Mouse (Mus musculus) gastrocnemius, adult 18-20 months (tissue): ENCODE data around the gene Sfswap. TPM values are rescaled to one million over a fixed set of nuclear protein-coding genes. Genes with fewer than 3 reads are reported as not detected.

Experiments used
- DNase-seq: peaks from one replicate; pipeline ENCODE4 v3.0.0; 2021; ENCODE audit warnings: low spot score
- total RNA-seq, 2 experiments: library from RNA; stranded (reverse); gene quantifications; 2 replicates each; pipeline ENCODE4 v1.2.3; 2021

The Sfswap gene
- total RNA-seq, 2 experiments from 2014 or later: 22.2 to 22.4 TPM

DNA sequence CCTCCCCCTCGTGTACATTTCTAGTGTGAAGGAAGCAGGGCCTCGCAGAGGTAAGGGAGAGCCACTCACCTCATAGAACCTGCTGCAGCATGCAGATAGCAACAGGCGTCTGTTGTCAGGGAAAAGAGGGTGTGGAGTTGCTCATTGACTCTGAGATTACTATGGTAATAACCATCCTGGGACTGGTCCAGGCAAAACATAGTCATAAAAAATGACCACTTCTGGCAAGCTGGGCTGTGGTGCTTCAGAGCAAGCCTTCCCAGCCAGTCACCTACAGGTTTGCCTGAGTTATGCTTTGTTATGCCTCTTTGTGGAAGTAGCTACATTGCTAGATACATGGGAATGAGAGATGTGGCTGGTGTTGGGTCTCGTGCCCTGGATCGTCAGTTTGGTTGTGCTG lies 26.1 kb downstream of the Sfswap start:
- DNase-seq: no peak

- no peak for DNase-seq
These were observed 28.6 kb downstream of the Sfswap start for GRCm38 (mm10) chr5:129529571-129529970.

- DNase-seq: no peak
These were observed 32.7 kb downstream of the Sfswap start for GRCm38 (mm10) chr5:129533731-129534130.

- DNase-seq: peak; percentile 64
These were observed 33.5 kb downstream of the Sfswap start for GRCm38 (mm10) chr5:129534500-129534899.

DNA sequence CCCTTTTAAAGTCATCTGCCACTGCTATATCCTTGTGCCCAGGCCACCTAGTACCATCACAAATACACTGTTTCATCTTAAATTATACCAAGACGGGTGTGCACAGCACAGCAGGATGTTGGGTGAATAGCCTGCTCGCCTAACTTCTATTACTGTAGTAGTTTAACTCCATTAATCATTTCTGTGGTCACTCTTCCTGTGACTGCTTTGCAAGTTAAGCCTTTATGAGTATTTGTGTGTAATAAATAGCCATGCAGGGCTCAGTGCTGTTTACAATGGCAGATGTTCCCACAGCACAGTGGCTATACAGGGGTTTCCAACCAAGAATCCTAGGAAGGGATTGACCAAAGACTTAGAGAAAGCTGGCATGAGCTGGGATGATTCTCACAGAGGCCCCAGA lies 34.0 kb downstream of the Sfswap start:
- no peak for DNase-seq

DNA sequence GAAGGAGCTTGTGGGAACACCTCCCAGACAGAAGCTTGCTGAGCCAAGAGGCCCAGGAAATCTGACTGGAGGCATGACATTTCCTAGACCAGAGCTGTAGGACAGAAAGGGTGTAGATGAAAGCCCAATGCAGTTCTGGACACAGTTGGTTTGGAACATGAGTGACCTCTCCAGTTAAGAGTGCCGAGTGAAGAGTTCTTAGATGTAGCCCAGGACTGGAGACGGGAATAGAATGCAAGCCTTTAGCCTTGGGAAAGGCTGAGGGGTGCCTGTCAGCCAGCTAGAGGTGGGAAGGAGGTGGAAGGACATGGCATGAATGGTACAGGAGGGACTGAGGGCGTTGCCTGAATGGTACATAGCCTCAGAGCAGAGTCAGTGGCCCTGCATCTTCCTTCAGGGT lies 34.4 kb downstream of the Sfswap start:
- no peak for DNase-seq

- DNase-seq: no peak
These were observed 37.8 kb downstream of the Sfswap start for GRCm38 (mm10) chr5:129538826-129539225.

- no peak for DNase-seq
These were observed 41.2 kb downstream of the Sfswap start for GRCm38 (mm10) chr5:129542236-129542635.

- DNase-seq: no peak
These were observed 44.8 kb downstream of the Sfswap start for GRCm38 (mm10) chr5:129545787-129546186.

DNA sequence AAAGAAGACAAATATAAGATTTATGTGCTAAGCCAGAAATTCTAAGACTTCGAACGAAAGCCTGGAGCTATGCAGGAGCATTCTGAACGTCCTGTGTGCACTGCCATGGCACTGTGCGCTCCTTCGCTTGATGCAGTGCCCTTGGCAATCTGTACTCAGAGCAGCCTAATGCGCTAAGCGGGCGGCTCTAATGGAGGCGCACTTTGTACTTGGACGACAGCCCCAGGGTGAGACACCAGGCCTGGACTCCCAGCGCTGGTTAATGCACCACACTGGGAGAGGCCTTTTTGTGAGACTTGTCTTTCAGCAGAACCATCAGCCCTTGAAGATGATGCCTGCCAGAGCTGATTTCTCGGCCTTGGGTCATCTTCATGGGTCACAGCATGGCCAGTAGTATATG lies 48.7 kb downstream of the Sfswap start:
- no peak for DNase-seq

DNA sequence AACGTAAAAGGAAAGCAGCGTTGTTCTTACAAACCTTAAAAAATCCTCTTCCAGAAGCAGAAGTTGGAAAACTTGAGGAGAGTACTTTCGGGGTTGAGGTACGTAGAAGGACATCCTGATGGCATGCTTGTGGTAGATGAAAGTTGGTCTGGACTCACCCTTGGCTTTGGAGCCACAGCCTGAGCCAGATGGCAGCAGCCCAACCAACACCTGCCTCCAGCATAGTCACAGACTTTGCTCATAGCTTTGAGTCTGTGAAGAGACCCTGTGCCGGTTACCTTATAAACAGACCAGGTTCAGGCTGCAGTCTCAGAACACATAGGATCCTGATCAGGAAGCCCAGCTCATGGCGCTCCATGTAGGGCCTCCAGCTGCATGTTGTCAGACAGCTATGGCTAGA lies 49.8 kb downstream of the Sfswap start:
- DNase-seq: no peak

- DNase-seq: no peak
These were observed 51.0 kb downstream of the Sfswap start for GRCm38 (mm10) chr5:129551991-129552390.

- DNase-seq: no peak
These were observed 52.6 kb downstream of the Sfswap start for GRCm38 (mm10) chr5:129553642-129554041.

- DNase-seq: no peak
These were observed 57.6 kb downstream of the Sfswap start for GRCm38 (mm10) chr5:129558591-129558990.

DNA sequence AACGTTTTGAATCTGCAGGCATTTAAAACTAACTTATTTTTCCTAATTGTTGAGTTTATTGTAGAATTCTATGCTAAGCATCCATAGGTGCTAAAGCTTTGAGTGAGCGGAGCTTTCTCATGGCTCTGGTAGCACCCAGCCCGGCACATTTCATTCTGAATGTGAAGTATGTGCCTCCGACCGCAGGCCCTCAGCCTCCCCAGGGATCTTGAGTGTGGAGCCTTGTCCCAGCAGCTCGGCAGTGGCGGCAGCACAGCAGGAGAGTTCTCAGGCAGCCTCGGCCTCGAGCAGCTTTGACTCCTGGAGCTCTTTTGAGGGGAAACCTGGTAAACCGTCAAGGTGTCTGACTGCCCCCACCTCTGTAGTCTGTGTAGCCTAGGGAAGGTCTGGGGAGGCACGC lies 58.3 kb downstream of the Sfswap start:
- no peak for DNase-seq

DNA sequence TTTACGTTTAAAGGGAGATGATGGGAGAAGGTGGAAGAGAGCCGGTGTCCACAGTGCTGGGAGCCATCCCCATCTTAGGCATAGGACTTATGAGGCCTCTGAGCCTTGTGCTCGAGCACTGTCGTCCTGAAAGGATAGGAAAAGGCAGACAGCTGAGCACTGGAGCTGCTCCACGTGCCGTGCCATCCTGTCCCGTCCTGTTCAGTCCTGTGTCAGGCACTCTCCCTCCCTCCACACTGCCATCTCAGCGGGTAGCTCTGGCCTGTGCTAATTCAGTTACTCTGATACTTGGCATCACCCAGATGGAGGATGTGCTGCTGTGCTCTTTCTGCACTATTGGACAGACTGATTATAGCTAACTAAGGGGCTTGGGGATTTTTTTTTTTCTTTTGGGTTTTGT lies 61.3 kb downstream of the Sfswap start:
- no peak for DNase-seq

- no peak for DNase-seq
These were observed 67.6 kb downstream of the Sfswap start for GRCm38 (mm10) chr5:129568596-129568995.

- no peak for DNase-seq
These were observed 77.2 kb downstream of the Sfswap start for GRCm38 (mm10) chr5:129578201-129578600.

GRCm38 (mm10) chr5:129580046-129580445 lies 79.0 kb downstream of the Sfswap start:
- no peak for DNase-seq

DNA sequence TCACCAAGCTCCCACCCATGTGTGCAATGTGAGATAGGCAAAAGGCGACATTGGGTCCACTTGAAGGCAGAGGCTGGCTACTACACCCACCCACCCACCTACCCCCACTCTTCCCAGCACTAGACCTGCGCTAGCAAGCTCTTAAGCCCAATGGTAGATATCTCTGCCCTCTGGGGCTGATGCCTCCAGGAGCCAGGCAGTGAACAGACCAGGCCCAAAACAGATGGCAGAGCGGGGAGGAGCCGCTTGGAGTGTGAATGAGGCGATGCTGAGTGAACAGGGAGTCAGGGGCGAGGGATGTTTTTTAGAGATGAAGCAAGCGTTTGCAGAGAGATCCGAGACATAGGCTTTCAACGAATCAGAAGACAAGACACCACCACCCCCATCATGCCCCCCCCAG lies 79.6 kb downstream of the Sfswap start:
- DNase-seq: no peak

GRCm38 (mm10) chr5:129581015-129581414 lies 80.0 kb downstream of the Sfswap start:
- DNase-seq: no peak

- no peak for DNase-seq
These were observed 82.3 kb downstream of the Sfswap start for GRCm38 (mm10) chr5:129583331-129583730.

GRCm38 (mm10) chr5:129583761-129584582 lies 83.0 kb downstream of the Sfswap start, which contains the start of gene Mmp17:
Mmp17 (plus strand) TSS chr5:129584169.
- DNase-seq: peak; percentile 81
